Mouse (Mus musculus) cortical plate, adult 2 months (tissue): ENCODE results near the gene Eif2b2.

Source experiments
- CTCF ChIP-seq: fragments of 200-500 bp; IDR thresholded peaks from 2 replicates; pipeline ENCODE4 v1.5.1; 2011; ENCODE audit warnings: mild to moderate bottlenecking, control low read depth, low read length; ENCODE audit not compliant: insufficient read depth; ENCODE audit errors: extremely low read depth
- POLR2A ChIP-seq: fragments of 200-500 bp; IDR thresholded peaks from 2 replicates; pipeline ENCODE4 v1.6.1; 2011; ENCODE audit warnings: mild to moderate bottlenecking, low read length, control low read depth; ENCODE audit not compliant: insufficient read depth; ENCODE audit errors: extremely low read depth

DNA sequence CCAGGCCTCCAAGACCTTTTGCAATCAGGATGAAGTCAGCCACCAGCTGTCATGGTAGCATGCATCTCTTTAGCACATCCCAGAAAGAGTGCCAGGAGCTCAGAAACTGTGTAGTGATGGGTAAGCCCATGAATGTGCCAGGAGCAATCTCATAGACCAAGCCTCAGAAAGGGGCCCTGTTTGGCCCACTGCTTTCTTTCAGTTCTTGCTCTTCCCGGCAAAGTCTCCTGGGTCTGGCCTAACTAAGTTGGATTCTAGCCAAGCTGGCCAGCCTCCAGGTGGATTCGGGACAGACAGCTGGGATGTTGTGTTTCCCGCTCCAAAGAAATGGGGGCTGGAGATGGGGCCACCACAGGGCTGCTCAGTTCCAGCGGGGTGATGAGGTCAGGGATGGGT, 24.7 kb upstream of the Eif2b2 start:
- TF ChIP-seq POLR2A (no peak), CTCF (no peak)
